Mouse (Mus musculus): ENCODE results near the gene Bmpr2. TPM values are rescaled to one million over a fixed set of nuclear protein-coding genes. Genes with fewer than 3 reads are reported as not detected.

The Bmpr2 gene
- total RNA-seq, 2 experiments from 2014 or later = 99.0 to 103 TPM

DNA sequence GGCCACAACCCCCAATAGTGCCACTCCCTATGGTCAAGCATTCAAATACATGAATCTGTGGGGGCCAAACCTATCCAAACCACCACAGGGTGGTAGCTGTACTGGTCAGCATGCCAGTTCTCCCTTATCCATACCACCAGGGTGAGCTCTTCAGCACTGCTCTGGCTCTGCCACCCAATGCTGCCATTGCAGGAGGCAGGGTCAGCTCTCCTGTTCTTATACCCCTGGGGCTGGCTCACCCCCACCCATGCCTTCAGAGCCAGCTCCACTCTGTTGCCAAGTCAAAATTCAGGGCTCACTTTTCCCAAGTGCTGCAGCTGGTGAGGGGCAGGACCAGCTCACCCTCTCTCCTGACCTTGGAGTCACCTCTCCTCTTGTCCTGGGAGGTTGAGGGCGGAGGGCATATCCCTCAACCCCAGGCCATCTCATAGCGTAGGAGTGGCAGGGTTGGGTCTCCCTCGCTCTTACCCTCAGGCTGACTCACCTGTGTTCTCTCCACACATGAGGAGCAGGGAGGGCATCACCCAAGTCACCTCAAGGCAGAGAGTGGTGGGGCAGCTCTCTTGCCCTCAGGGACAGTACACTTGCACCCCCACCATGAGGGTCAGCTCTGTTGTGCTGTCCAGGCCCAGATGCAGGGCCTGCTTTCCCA, 162.9 kb downstream of the Bmpr2 start:
- no peak for DNase-seq (ENCODE audit: low spot score in 2 of 2)

DNA sequence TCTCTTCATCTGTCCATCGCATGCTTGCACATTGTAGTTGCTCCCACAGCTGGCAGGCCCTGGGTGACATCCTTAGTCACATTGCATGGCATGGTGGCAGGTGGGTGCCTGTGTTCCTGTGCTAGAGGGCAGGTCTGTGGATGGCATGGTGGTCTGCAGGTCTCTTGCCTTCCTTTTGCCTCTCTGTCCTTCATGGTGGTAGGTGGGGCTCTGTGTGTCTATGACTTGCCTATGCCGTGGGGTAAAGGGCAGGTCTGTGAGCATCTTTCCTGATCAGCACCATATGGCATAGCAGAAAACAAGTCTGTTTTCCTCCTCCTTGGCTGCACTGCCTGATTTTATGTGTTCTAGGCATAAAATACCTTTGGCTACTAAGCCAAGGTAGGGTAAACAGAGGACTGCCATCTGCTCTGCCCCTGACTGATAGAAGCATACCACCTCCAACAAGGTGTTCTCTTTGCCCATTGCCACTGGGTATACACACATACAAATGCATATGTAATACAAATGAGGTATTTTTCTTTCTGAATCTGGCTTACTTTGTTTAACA, 164.0 kb downstream of the Bmpr2 start:
- DNase-seq (ENCODE audit: low spot score in 2 of 2) = no peak

Other genes starting within 250 kb of the Bmpr2 start
- gene Gm973, start 247.1 kb upstream of the Bmpr2 start, total RNA-seq (2021) = 1 to 10 TPM; 7.0 to 7.9 TPM
- gene Sumo1, start 92.6 kb upstream of the Bmpr2 start, total RNA-seq (2021) = 100 to 1,000 TPM; 103 to 105 TPM
- 10 to 100 TPM; 82.6 to 91.4 TPM for gene Nop58, start 78.4 kb upstream of the Bmpr2 start, total RNA-seq (2021)
- 10 to 100 TPM; 52.3 to 59.0 TPM for gene Fam117b, start 149.6 kb downstream of the Bmpr2 start, total RNA-seq (2021)